Mouse (Mus musculus) layer of hippocampus, adult 8-10 months (tissue): ENCODE measurements around the gene Svbp. TPM values are rescaled to one million over a fixed set of nuclear protein-coding genes. Genes with fewer than 3 reads are reported as not detected.

Source experiments
- DNase-seq, 2 experiments: peaks; one replicate each; pipeline ENCODE4 v3.0.0; 2022; ENCODE audit warnings: low spot score in 2 of 2
- total RNA-seq, 4 experiments: library from RNA; stranded (reverse); gene quantifications; 2 replicates each; pipeline ENCODE4 v1.2.4; 2022

The Svbp gene
- total RNA-seq, 4 experiments from 2014 or later: 15.4 to 21.1 (median 16.3) TPM

DNA sequence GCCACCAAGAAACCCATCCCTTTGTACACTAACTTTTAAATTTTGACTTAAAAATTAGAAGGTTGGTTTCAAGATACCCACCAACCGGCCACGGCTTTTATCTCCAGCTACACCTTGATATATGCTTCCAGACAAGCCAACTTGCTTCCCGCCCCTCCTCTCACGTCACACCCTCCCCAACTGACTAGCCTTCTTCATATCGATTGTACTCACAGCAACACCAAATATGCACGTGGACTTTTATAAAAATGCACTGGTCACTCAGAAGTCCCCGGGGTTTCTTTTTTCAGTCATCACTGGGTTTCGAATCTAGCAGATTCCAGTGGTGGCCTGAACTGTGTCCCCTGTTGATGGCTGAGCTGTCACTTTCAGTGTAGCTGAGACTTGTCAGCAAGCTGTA, 4.5 kb upstream of the Svbp start:
- no peak for DNase-seq

- DNase-seq: no peak
Observed at GRCm38 (mm10) chr4:119191273-119191672, 3.8 kb upstream of the Svbp start.

GRCm38 (mm10) chr4:119192757-119193156, 2.3 kb upstream of the Svbp start:
- DNase-seq: no peak

GRCm38 (mm10) chr4:119195582-119196320, 645 bp downstream of the Svbp start:
- no peak for DNase-seq

DNA sequence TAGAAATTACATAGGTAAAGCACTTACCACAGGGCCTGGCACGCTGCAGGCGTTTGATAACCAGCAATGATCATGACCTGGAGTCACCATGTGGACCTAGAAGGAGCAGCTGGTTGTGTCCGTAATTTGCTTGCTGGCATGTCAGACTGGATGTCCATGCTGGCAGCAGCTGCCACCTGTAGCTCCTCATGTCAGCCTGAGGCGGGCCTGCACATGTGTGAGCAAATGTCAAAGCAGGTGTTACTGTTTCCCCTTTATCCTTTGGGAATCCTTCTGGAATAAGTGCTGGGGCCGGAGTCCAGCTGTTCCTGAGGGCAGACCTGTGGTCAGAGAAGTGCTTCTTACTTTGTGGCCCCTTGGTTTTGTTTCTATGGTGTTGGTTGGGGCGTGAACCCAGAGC, 3.0 kb downstream of the Svbp start:
- DNase-seq: no peak

GRCm38 (mm10) chr4:119204672-119205071, 9.6 kb downstream of the Svbp start:
- peak in 1 of 2 experiments; percentile 51 for DNase-seq

- no peak for DNase-seq
Observed at GRCm38 (mm10) chr4:119216667-119217066, 21.6 kb downstream of the Svbp start.

DNA sequence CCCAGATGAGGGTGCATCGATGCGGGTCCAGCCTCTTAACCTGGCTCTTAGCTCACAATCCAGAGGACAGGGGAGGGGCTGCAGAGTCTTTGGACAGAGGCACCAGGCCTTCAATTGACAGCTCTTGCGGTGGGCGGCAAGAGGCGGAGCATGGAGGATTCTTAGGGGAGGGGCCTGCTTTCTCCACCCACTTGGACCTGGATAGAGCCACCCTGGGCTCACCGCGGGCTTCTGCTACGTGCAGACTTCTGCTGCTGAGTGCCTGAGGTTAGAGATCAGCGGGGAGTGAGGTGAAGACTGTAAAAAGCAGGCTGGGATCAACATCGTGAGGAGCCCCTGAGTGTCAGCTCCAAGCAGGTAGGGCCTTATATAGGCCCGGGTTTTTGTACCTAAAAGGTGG, 23.1 kb downstream of the Svbp start, which contains the start of gene Tmem269:
TSS of gene Tmem269 (minus strand) at position 49 of the 400 bp plus-strand sequence.
- DNase-seq: no peak

- peak in 1 of 2 experiments; percentile 48 for DNase-seq
Observed at GRCm38 (mm10) chr4:119223696-119224095, 28.6 kb downstream of the Svbp start.

DNA sequence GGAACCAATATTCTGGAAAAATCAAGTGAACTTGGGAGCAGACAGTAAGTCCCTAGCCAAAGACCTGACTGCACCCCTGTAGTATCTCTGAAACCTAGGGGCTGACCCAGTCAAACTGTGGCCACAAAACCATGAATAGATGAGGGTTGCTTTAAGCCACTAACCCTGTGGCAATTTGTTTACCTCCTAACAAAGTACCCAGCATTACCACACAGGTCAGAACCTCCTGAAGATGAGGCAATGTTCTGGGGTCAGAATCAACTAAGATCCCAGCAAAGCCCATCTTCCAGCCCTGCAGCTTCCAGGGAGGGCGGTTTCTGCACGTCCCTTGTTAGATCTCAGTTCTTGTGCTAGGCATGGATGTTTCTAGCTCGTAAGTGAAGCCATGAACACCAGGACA, 29.4 kb downstream of the Svbp start:
- DNase-seq: no peak

DNA sequence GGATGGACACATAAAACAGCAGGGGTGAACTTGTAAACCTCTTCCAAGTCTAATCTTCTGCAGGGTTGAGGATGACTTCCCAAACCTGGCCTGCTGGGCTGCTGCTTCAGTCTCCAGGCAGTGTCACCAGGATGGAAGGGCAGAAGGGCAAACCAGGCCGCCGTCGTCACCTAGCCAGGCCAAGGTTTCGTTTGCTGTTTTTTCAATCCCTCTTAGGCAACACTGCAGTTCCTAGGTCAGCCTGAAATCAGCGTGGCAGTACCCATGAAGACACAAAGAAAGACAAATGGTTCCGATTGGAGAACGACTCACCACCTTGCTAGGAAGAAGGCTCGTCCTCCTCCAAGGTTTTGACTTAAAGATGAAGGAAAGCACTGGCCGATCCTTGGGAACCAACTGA, 30.6 kb downstream of the Svbp start:
- no peak for DNase-seq

- DNase-seq: no peak
Observed at GRCm38 (mm10) chr4:119226751-119227150, 31.6 kb downstream of the Svbp start.

- peak; percentile 99 for DNase-seq
Observed at GRCm38 (mm10) chr4:119232410-119233255, 37.5 kb downstream of the Svbp start, which contains the start of the genes AU022252 and P3h1. AU022252 (minus strand) TSS chr4:119232712. P3h1 (plus strand) TSS chr4:119232915.

DNA sequence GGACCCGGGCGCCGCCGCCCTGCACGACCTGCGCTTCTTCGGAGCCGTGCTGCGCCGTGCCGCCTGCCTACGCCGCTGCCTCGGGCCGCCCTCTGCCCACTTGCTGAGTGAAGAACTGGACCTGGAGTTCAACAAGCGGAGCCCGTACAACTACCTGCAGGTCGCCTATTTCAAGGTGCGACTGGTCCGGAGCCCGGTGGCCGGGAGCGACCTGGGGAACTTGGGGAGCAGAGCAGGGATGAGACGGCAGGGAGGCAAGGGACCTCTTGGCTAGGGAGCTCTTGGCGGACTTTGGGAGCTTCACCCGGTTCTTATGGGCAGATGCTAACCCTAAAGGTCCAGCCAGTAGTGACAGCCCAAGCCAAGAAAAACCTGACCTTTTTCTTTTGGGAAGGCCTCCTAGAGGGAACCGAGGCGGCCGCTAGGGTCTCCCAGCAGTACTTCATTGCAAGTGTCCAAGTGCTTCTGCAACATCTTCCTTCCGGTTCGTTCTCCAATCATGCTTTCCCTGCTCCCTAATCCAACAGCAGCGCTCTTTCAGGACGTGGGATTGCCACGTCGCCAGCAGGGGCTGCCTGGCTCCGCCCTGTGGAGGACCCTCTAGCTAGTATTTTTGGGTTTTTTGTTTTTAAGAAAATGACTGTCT, 38.3 kb downstream of the Svbp start:
- peak in 1 of 2 experiments; percentile 52 for DNase-seq

GRCm38 (mm10) chr4:119234348-119234747, 39.2 kb downstream of the Svbp start:
- DNase-seq: no peak

DNA sequence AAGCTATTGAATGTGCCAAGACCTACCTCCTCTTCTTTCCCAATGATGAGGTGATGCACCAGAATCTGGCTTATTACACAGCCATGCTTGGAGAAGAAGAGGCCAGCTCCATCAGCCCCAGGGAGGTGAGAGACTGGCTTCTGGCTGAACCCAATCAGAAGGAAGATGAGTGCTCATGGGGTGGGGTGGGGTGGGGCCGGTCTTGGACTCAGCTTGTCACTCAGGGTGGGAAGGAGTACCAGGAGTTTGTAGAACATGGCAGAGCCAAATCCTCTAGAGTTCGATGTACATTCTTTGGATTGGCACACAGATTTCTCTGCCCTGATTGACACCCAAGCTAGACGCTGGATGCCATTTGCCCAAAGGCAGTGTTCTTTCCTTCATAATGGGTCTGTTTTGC, 43.6 kb downstream of the Svbp start:
- no peak for DNase-seq

DNA sequence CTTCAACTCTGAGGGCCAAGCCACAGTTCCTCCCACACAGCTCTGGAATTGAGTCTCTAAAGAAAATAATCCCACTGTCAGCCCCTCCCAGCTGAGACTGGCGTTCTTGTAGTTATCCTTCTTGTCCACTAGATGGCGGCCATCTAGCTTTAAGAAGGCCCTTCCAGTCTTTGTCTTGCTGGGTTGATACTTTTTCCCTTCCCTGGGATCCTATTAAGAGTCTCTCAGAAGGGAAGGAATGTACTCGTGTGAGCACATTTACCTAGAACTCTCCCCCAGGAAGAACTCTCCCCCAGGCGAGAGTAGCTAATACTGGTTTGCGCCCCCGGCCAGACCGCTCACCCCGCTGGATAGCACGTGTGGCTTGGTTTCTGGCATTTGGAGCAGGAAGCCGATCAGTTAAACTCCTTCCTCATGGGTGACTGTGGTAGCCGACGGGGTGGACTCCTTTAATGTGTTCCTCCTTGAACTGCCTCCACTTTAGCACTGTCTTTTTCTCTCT, 44.1 kb downstream of the Svbp start:
- DNase-seq: peak in 1 of 2 experiments; percentile 43

DNA sequence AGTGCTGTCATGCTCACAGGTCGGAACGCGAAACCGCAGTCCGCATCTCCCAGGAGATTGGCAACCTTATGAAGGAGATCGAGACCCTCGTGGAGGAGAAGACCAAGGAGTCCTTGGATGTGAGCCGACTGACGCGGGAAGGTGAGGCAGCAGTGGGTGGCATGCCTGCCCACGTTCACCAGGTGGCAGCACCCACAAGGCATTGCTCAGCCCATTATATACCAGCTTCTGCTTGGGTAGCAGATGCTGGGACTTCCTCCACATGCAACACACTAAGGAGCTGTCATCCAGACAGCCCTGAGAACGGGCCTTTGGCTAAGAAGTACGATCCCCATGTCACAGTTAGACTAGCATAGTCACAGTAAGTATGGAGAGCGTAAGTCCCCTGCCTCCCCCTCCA, 46.6 kb downstream of the Svbp start:
- peak; percentile 54 to 57 for DNase-seq

GRCm38 (mm10) chr4:119242571-119242970, 47.5 kb downstream of the Svbp start:
- no peak for DNase-seq

DNA sequence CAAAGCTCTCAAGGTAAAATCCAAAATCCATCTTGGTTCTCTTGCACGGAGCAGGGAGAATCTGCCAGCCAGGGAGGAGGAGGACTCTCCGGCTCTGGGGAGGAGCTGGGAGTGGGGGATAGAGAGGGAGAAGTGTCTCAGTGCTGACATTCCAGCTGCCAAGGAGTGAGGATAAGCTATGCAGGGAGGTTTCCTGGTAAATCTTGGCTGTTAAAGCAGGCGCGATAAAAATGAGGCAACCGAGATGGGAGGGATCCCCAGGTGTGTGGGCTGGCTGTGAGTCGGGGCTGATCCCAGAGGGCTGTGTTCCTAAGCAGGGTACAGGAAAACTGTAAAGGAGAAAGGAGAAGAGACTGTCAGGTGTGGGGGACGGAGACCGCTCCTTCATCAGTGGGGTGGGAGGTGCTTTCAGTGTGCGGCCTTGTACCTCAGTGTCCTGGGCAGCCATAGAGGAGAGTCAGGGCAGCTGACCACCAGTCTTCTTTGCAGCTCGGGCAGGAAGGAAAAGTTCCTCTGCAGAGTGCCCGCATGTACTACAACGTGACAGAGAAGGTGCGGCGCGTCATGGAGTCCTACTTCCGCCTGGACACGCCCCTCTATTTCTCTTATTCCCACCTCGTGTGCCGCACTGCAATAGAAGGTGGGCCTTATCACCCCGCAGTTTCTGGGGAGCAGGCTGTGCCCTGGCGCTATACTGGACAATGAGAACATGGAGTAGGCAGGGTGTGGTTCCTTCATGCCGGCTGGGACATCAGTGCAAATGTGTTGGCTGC, 49.5 kb downstream of the Svbp start:
- DNase-seq: no peak

DNA sequence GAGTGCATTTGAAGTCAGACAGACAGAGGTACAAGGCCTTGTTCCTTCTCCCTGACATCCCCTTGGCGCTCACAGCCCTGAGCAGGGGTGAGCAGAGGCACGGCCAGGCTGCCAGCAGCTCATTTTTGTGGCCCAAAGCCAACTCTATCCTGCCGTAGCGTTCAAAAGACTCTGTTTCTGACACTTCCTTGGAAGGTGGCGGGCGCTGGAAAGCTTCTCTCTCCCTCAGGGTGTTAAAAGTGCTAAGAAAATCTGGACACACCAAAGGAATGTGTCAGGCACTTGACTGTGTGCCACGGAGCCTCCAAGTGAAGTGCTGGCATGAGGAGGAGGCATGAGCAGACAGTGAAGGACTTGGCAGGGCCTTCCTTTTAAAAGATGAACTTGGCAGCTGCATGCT, 50.5 kb downstream of the Svbp start:
- DNase-seq: peak in 1 of 2 experiments; percentile 18
